Mouse (Mus musculus) lung, adult 18-20 months (tissue): ENCODE results near the gene Oxct2b.
"Not testable (repeated sequence)": the region's sequence is repeated elsewhere in the genome, so short reads cannot be mapped to it uniquely, and the experiment has no call there.

ENCODE experiments used
- DNase-seq, 2 experiments: peaks; one replicate each; pipeline ENCODE4 v3.0.0; 2022; ENCODE audit warnings: mixed read lengths in 2 of 2

Gene Oxct2b

GRCm38 (mm10) chr4:123114651-123115050 lies 1.4 kb upstream of the Oxct2b start:
- not testable (repeated sequence) for DNase-seq

GRCm38 (mm10) chr4:123116640-123117039 lies 574 bp downstream of the Oxct2b start:
- not testable (repeated sequence) for DNase-seq

GRCm38 (mm10) chr4:123121286-123121685 lies 5.2 kb downstream of the Oxct2b start:
- DNase-seq = no peak

- no peak for DNase-seq
Measured at GRCm38 (mm10) chr4:123126626-123127025, 10.6 kb downstream of the Oxct2b start.

GRCm38 (mm10) chr4:123127051-123127450 lies 11.0 kb downstream of the Oxct2b start:
- no peak for DNase-seq

- no peak for DNase-seq
Measured at GRCm38 (mm10) chr4:123137551-123137950, 21.5 kb downstream of the Oxct2b start.

GRCm38 (mm10) chr4:123139513-123140154 lies 23.6 kb downstream of the Oxct2b start, which contains the start of gene Ppie:
TSS of gene Ppie (minus strand) at chr4:123139951.
- peak; percentile 73 to 74 for DNase-seq

- DNase-seq = no peak
Measured at GRCm38 (mm10) chr4:123147446-123148150, 31.5 kb downstream of the Oxct2b start.

- no peak for DNase-seq
Measured at GRCm38 (mm10) chr4:123152003-123152402, 35.9 kb downstream of the Oxct2b start.

GRCm38 (mm10) chr4:123152976-123153375 lies 36.9 kb downstream of the Oxct2b start:
- DNase-seq = no peak

GRCm38 (mm10) chr4:123155004-123155403 lies 38.9 kb downstream of the Oxct2b start:
- no peak for DNase-seq

GRCm38 (mm10) chr4:123155427-123155826 lies 39.4 kb downstream of the Oxct2b start:
- DNase-seq = no peak

- no peak for DNase-seq
Measured at GRCm38 (mm10) chr4:123155840-123156239, 39.8 kb downstream of the Oxct2b start.

GRCm38 (mm10) chr4:123160571-123160970 lies 44.5 kb downstream of the Oxct2b start:
- DNase-seq = no peak

GRCm38 (mm10) chr4:123161251-123161650 lies 45.2 kb downstream of the Oxct2b start:
- not testable (repeated sequence) for DNase-seq

GRCm38 (mm10) chr4:123162305-123162917 lies 46.3 kb downstream of the Oxct2b start:
- no peak for DNase-seq

- DNase-seq = no peak
Measured at GRCm38 (mm10) chr4:123164157-123164556, 48.1 kb downstream of the Oxct2b start.
